Mouse (Mus musculus) natural killer cell, adult 2 months (primary cell): ENCODE data around the gene Gm17455.

Experiments
- DNase-seq, 2 experiments: peaks; one replicate each; pipeline ENCODE4 v3.0.0; 2022; ENCODE audit warnings: low spot score in 2 of 2

Gene Gm17455

GRCm38 (mm10) chr10:60399449-60399848, at the start of gene Gm17455:
TSS of gene Gm17455 (plus strand) at chr10:60399726.
- DNase-seq: no peak

- DNase-seq: no peak
Observed at GRCm38 (mm10) chr10:60350077-60350804, 49.3 kb upstream of the Gm17455 start.

- peak; percentile 94 to 96 for DNase-seq
Observed at GRCm38 (mm10) chr10:60350805-60351167, 48.7 kb upstream of the Gm17455 start.

- DNase-seq: no peak
Observed at GRCm38 (mm10) chr10:60351248-60351647, 48.3 kb upstream of the Gm17455 start.

- peak; percentile 89 to 94 for DNase-seq
Observed at GRCm38 (mm10) chr10:60351761-60352455, 47.6 kb upstream of the Gm17455 start.

GRCm38 (mm10) chr10:60353241-60354002, 46.1 kb upstream of the Gm17455 start:
- DNase-seq: no peak

- DNase-seq: no peak
Observed at GRCm38 (mm10) chr10:60354003-60354325, 45.6 kb upstream of the Gm17455 start.

- no peak for DNase-seq
Observed at GRCm38 (mm10) chr10:60354881-60355677, 44.4 kb upstream of the Gm17455 start.

GRCm38 (mm10) chr10:60357441-60357840, 42.1 kb upstream of the Gm17455 start:
- no peak for DNase-seq

- no peak for DNase-seq
Observed at GRCm38 (mm10) chr10:60357901-60358300, 41.6 kb upstream of the Gm17455 start.

GRCm38 (mm10) chr10:60358776-60359175, 40.8 kb upstream of the Gm17455 start:
- no peak for DNase-seq

GRCm38 (mm10) chr10:60361615-60362309, 37.8 kb upstream of the Gm17455 start:
- no peak for DNase-seq

GRCm38 (mm10) chr10:60362310-60362628, 37.3 kb upstream of the Gm17455 start:
- DNase-seq: no peak

GRCm38 (mm10) chr10:60363426-60363825, 36.1 kb upstream of the Gm17455 start:
- DNase-seq: no peak

- DNase-seq: no peak
Observed at GRCm38 (mm10) chr10:60367145-60367544, 32.4 kb upstream of the Gm17455 start.

- no peak for DNase-seq
Observed at GRCm38 (mm10) chr10:60367904-60368303, 31.6 kb upstream of the Gm17455 start.

GRCm38 (mm10) chr10:60369405-60369804, 30.1 kb upstream of the Gm17455 start:
- DNase-seq: no peak

- DNase-seq: no peak
Observed at GRCm38 (mm10) chr10:60370098-60370497, 29.4 kb upstream of the Gm17455 start.

GRCm38 (mm10) chr10:60370601-60371061, 28.9 kb upstream of the Gm17455 start:
- peak; percentile 45 to 58 for DNase-seq

GRCm38 (mm10) chr10:60371596-60372386, 27.7 kb upstream of the Gm17455 start:
- peak in 1 of 2 experiments; percentile 44 for DNase-seq
